Mouse (Mus musculus): ENCODE results near the gene Klf7. TPM values are rescaled to one million over a fixed set of nuclear protein-coding genes. Genes with fewer than 3 reads are reported as not detected.

Gene Klf7
- total RNA-seq, 2 experiments from 2014 or later: 3.0 to 3.7 TPM

GRCm38 (mm10) chr1:63998139-63998538, 123.9 kb downstream of the Klf7 start:
- ATAC-seq (replicated peaks; ENCODE audit: low FRiP score, low TSS enrichment, poor library complexity, severe bottlenecking): no peak

DNA sequence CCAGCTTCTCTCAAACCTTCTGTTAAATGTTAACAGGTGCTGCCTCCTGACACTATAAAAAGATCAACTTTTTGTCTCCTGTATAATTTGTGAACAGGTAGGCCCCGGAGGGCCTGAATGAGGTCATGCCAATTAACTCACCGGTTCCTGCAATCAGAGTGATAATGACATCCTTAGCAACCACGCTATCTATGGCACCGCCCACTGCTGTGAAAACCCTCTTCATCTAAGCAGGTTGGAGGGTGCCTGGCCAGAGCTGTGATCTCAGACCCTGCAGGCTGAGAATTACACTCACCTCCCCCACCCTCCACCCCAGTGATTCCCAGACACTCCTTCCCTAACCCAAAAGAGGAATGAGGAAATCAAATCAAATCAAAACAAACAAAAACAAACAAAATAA, 126.3 kb downstream of the Klf7 start:
- ATAC-seq (replicated peaks; ENCODE audit: low FRiP score, low TSS enrichment, poor library complexity, severe bottlenecking): no peak

GRCm38 (mm10) chr1:63995137-63995492, 127.0 kb downstream of the Klf7 start:
- no peak for ATAC-seq (replicated peaks; ENCODE audit: low FRiP score, low TSS enrichment, poor library complexity, severe bottlenecking)

DNA sequence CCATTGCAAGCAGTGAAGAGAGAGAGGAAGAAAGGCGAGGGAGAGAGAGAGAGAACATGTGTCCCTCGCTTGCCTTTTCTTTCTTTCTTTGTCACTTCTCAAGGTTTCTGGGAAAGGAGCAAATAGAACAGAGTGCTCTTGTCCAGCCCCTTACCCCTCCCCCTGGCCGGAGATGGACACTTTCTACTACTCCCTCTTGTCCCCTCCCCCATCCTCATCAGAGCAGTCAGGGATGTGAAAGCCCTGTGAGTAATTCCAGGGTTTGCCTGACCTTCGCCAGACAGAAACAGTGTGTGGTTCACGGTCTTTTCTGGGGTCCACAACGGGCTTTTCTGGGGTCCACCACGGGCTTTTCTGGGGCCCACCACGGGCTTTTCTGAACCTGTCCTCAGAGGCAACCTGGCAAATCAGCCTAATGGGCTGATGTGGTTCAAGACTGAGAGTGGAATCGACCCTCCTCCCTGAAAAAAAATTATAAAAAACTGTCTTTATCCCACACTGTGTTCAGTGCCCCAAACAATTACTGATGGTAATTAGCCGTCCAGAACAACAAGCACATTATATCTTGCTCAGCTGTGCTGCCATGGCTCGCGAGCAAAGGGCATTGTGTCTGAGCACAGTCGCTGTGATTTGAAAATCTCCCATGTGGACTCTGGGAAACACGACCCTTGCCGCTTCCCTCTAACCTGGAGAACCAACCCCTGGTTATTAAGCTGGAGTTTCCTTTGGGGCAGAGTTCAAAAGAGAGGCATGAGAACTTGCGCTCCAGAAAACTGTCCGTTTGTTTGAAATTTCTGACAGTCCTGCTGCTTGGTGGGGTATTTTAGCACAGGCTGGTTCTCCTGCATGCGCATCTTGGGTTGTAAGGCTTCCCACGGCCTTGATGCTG, 127.6 kb downstream of the Klf7 start:
- ATAC-seq (replicated peaks; ENCODE audit: low FRiP score, low TSS enrichment, poor library complexity, severe bottlenecking): no peak

GRCm38 (mm10) chr1:63992506-63992905, 129.6 kb downstream of the Klf7 start:
- no peak for ATAC-seq (replicated peaks; ENCODE audit: low FRiP score, low TSS enrichment, poor library complexity, severe bottlenecking)

- no peak for ATAC-seq (replicated peaks; ENCODE audit: low FRiP score, low TSS enrichment, poor library complexity, severe bottlenecking)
Observed at GRCm38 (mm10) chr1:63990416-63990815, 131.7 kb downstream of the Klf7 start.

GRCm38 (mm10) chr1:63980733-63981132, 141.3 kb downstream of the Klf7 start:
- no peak for ATAC-seq (replicated peaks; ENCODE audit: low FRiP score, low TSS enrichment, poor library complexity, severe bottlenecking)
